Mouse (Mus musculus): Measurements from ENCODE around the gene Hkdc1.

Gene Hkdc1

GRCm38 (mm10) chr10:62380936-62381335 lies 41.4 kb downstream of the Hkdc1 start:
- DNase-seq (ENCODE audit: low spot score in 2 of 2), result no peak

DNA sequence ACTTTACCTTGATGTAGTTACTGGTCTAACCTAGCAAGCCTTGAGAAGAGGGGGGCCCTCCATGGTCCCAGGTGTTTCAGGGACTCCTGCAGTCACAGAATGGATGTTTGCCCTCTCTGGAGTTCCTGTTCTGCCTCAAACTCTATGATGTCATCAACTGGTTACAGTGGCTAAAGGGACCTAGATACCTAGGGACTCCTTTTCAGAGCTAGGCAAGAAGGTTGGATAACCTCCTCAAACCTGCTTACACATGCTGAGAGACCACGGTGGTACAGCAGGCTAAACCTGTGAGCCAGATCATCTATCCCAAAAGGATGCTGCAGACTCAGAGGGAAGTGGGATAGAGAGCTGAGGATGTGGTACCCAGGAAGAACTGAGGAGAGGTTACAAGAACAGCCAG lies 42.5 kb downstream of the Hkdc1 start, which contains the start of gene Hk1:
Hk1 (minus strand) TSS at position 101 of the 400 bp plus-strand sequence.
- DNase-seq (ENCODE audit: low spot score in 2 of 2), result no peak

DNA sequence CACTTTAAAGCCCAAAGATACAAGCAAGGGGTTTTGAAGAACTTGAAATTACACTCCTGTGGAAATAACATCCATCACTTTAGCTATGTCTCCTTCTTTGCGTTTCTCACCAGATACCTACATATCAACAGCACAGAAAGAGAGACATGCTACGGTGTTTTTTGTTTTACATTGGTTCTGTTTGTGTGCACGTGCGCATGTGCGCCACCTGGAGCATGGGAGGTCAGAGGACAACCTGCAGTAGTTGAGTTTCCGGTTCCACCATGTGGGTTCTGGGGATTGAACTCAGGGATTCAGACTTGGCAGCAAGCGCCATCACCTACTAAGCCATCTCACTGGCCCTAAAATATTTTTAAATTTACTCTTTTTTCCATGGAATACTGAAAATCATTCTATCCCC lies 63.5 kb downstream of the Hkdc1 start:
- DNase-seq (ENCODE audit: low spot score in 2 of 2), result no peak

DNA sequence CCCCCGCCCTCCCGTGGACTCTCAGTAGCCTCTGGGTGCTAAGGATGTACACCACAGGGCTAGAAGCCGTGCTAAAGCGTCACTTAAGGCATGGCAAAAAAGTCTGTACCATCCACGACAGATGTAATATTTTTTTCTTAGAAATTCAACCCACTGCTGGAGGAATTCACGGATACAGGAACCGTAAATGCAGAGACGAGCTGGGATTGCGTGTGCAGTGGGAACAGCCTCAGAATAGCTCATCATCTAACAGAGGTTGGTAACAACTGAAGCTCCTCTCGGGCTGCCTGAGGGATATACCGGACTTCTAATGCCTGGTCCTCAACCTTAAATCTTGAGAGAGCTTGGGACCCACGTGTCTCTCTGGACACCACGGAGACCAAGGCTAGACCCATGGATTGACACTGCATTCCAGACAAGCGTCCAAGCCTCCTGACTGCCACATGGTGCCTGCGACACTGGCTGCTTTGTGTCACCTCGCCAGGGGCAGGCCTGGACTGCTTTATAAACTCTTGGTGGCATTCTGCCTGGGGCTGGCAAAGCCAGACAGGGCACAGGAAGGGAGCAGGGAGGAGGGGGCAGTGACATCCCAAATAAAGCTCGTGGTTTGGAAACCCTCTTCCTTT lies 66.1 kb downstream of the Hkdc1 start:
- DNase-seq (ENCODE audit: low spot score in 2 of 2), result no peak

- DNase-seq (ENCODE audit: low spot score in 2 of 2), result no peak
Observed at GRCm38 (mm10) chr10:62345147-62345546, 77.1 kb downstream of the Hkdc1 start.

DNA sequence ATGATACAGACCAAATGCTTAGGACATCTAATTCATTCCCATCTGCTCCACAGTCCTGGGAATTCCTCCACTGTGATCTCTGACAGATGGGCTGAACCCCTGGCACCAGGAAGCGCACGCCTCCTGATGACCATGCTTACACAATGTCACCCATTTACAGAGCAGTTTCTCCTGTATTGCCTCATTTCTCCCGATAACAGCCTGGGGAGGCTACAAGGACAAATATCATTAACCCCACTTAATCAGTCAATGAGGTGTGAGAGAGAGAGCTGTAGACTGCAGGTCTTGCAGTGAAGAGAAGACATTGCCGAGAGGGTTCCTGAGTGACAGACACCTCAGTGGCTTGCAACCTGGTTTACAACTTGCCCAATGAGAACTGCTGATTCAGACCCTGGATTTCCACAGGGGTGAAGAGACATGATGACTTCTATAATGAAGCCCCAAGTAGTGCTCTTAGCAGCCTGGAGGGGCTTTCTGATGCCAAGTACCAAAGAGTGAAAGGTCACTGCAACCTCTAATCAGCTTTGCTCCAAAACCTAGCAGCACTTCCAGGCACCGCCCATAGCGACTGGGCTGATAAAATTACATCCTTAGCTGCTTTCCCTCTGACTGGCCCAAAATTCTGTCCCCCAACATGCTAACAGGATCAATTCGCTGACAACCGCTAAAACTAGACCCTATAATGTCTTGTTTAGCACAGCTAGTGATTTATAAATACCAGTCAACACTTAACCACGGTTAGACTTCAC lies 78.1 kb downstream of the Hkdc1 start:
- no peak for DNase-seq (ENCODE audit: low spot score in 2 of 2)

DNA sequence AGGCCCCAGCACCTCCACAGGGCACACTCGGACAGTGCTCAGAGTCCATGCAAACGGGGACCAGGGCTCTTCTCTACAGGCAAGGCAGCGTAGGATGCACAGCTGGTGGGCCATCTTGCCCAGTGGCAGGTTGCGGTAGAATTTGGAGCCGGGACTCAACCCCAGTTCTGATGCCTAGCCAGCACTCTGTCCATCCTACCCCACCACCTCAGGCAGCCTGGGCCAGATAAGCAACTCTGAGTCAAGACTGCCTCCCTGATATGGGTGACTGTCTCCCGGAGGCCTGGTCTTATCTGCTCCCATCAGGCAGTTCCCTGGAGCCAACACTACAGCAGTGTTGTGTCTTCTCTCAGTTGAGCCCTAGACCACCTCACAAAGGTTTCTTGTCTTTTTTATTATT lies 79.8 kb downstream of the Hkdc1 start:
- DNase-seq (ENCODE audit: low spot score in 2 of 2), result no peak

- no peak for DNase-seq (ENCODE audit: low spot score in 2 of 2)
Observed at GRCm38 (mm10) chr10:62341956-62342355, 80.3 kb downstream of the Hkdc1 start.

DNA sequence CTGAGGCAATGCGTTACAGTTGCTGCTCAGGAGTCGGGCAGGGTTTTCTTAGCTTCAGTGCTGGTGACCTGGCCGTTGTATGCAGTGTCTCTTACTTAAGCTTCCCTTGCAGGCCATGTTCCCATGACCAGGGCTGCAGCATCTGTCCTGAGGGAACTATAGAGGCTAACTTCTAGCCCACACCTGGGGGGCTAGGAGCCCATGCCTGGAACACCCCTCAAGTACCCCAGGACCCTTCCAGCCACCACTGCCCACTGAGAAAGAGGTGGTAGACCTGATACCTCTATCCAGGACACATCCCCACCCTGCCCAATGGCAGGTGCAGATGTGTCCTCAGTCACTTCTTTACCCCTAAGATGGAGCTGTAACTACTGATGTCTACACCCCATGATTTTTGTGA lies 81.3 kb downstream of the Hkdc1 start:
- DNase-seq (ENCODE audit: low spot score in 2 of 2), result no peak

DNA sequence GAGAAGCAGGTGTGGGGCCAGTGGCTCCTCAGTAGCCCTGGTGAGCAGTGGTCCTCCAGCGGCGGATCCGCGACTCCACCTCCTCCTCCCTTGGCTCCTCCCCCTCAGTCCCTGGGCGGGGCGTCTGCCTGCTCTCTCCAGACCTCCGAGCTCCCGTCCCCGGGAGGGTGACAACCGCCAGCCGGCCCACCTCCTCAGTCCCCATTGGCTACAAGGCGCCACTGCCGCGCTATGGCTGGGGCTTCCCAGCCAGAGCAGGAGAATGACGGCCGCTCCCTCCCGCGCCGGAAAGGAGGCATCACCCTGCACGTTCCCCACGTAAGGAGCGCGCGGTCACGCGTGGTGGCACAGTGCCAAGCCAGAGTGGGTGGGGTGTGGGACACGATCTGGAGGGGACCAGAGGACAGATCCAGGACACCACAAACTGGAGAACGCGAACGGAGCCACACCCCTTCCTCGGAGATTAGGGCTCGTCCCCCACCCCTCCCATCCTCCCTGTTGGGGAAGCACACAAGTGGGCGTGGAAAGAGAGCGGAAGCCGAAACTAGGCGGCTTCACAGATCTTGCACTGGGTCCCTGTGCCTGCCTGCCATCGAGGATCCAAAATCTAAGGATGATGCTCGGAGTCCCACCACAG lies 82.1 kb downstream of the Hkdc1 start:
- peak; percentile 95 to 97 for DNase-seq (ENCODE audit: low spot score in 2 of 2)

- peak in 1 of 2 experiments; percentile 32 for DNase-seq (ENCODE audit: low spot score in 2 of 2)
Observed at GRCm38 (mm10) chr10:62339211-62340094, 82.8 kb downstream of the Hkdc1 start.

DNA sequence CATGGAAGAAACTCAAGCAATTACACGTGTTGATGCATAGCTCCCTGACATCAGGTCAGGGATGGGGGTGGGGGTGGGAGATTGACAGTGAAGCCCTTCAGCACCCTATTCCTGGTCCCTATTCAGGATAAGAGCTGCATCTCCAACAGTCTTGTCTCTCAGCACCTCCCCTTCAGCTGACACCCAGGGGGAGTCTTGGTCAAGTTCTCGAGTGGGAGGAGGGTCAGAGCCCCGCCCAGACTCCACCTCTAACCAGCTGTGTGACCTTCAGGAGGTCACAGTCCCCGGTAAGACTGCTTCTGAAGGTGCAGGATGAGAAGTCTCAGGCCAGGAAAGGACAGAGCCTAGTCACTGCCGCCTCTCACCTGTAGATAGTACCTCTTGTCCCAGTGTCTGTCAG lies 83.7 kb downstream of the Hkdc1 start:
- DNase-seq (ENCODE audit: low spot score in 2 of 2), result no peak

GRCm38 (mm10) chr10:62338176-62338575 lies 84.1 kb downstream of the Hkdc1 start:
- no peak for DNase-seq (ENCODE audit: low spot score in 2 of 2)

GRCm38 (mm10) chr10:62336601-62337578 lies 85.4 kb downstream of the Hkdc1 start:
- peak; percentile 52 to 59 for DNase-seq (ENCODE audit: low spot score in 2 of 2)

DNA sequence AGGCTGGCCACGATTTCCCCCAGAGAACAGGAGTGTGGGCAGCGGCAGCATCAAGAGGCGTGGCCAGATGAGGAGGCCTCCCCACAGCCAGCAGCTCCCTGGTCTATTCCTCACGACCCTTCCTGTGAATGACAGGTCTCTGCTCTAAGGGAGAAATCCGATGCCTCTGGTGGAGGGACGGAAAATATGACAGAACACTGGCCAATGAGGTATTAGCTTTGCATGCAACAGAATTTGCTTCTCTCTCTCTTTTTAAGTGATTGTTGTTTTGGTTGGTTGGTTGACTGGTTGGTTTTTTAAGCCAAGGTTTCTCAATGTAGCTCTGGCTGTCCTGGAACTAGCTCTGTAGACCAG lies 86.9 kb downstream of the Hkdc1 start:
- no peak for DNase-seq (ENCODE audit: low spot score in 2 of 2)

- DNase-seq (ENCODE audit: low spot score in 2 of 2), result no peak
Observed at GRCm38 (mm10) chr10:62334686-62335422, 87.4 kb downstream of the Hkdc1 start.

DNA sequence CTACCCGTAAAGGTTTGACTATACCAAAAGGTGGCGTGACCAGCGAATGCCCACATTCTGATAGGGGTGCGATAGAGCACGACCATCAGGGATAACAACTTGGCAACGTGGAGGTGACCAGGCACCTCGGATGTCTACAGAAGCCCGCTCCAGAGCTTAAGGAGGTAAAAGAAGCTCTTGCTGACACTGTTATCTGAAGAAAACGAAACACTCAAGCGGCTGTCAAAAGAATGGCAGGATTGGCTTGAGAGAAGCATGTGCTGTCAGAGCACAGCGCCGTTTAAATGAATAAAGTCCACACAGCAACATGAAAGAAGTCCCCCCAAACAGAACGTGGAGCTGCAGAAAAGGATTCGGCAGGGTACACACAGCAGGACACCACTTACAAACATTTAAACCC lies 89.0 kb downstream of the Hkdc1 start:
- DNase-seq (ENCODE audit: low spot score in 2 of 2), result no peak

All from urinary bladder, postnatal 36 days (tissue).